Mouse (Mus musculus): ENCODE data around the gene Pfkfb3. TPM values are rescaled to one million over a fixed set of nuclear protein-coding genes. Genes with fewer than 3 reads are reported as not detected.
A peak's percentile ranks its signal among the peaks of the same experiment; 100 is the strongest.

The Pfkfb3 gene
- total RNA-seq, 2 experiments from 2014 or later, result 162 to 232 TPM

DNA sequence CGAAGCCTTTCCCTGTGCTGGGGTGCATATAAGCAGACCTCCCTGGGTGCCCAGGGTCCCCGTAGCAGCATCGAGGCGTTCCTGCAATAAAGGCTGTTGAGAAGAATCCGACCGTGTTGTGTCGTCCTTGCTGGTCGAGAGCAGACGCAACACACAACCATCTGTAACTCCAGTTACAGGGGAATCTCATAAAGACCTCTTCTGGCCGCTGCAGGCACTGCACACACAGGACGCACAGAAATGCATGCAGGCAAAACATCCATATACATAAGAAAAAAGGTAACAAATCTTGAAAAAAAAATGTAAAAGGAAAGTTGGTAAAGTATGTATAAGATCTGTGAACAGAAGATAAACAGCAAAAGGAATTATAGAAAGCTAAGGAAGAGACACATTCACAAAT is 117.5 kb downstream of the Pfkfb3 start:
- DNase-seq (ENCODE audit: low spot score in 2 of 2), result no peak

DNA sequence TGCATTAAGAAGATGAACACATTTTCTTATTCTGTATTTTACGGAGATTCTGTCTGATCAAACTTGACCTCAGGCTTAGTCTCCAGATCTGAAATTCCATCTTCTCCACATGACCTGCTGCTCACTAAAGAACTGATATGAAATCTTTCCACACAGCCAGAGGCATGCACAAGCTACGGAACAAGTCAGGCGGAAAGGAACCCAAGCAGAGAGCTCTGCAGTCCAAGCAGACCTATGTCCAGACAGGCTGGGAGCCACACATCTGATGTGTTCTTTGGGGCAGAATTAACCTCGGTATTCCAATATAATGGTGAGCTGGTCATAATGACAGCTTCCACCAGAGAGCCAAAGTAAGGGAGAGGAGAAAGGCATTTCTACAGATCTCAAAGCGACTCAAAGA is 120.5 kb downstream of the Pfkfb3 start:
- no peak for DNase-seq (ENCODE audit: low spot score in 2 of 2)

DNA sequence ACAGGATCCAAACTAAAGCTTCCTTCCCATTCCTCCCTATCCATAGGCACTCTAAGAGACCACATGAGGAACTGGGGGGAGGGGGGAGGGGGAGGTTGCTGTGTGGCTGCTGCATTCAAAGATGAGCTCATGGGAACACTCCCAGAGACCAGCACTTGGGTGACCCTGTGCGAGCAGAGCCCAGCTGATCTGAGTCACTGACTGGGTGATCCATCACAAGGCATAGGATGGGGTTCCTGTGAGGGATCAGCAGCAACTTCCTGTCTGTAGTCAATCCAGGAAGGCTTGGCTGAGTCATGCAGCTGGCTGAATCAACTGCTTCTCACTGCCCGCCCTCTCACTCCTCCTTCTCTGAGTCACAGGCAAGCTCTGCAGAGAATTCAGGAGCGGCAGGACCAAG is 124.3 kb downstream of the Pfkfb3 start:
- peak; percentile 53 to 68 for DNase-seq (ENCODE audit: low spot score in 2 of 2)

DNA sequence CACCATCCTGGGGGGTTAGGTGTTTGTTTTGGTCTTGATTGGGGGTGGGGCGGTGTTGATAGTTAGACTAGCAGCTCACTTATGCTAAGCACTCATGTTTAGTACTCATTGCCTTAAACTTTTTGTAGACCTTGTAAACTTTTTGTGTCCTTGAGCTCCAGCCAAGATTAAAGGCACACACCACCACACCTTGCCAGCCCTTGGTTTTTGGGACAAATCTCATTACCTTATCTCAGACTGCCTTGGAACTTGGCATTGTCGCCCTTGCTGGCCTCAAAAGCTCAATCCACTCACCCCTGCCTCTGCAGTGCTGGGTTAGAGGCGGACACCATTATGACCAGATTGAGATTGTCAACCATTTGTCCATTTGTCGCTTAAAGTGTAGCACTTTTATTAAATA is 125.3 kb downstream of the Pfkfb3 start:
- no peak for DNase-seq (ENCODE audit: low spot score in 2 of 2)

DNA sequence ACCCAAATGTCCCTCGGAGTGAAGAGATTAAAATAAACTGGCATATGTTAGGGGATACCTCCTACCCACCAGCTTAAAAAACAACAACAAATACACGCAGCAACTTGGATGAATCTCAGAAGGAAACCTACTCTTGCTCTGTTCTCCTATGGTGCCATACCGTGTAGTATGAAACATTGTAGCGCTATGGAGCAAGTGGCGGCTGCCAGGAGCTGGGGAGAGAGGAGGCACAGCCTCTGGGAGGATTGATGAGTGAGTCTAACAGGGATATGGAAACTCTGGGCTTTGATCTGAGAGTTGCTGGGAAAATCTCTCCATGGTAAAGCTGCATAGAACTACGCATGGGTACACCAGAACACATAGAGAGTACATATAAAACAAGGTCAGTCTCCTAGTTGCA is 126.3 kb downstream of the Pfkfb3 start:
- no peak for DNase-seq (ENCODE audit: low spot score in 2 of 2)

DNA sequence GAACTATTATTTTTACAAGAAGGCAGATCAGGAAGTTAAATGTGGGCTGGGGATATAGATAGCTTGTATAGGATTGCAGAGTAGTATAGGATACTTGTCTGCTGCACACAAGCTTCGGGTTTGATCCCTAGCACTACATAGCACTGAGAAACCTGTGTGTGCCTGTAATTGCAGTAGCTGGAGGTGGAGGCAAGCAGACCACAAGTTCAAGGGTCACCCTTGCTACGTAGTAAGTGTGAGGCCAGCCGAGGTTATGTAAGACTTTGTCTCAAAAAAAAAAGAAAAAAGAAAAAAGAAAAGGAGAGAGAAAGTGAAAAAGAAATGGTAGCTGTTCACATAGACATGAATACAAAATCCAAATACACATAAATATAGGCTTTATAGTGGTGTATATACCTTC is 127.5 kb downstream of the Pfkfb3 start:
- no peak for DNase-seq (ENCODE audit: low spot score in 2 of 2)

DNA sequence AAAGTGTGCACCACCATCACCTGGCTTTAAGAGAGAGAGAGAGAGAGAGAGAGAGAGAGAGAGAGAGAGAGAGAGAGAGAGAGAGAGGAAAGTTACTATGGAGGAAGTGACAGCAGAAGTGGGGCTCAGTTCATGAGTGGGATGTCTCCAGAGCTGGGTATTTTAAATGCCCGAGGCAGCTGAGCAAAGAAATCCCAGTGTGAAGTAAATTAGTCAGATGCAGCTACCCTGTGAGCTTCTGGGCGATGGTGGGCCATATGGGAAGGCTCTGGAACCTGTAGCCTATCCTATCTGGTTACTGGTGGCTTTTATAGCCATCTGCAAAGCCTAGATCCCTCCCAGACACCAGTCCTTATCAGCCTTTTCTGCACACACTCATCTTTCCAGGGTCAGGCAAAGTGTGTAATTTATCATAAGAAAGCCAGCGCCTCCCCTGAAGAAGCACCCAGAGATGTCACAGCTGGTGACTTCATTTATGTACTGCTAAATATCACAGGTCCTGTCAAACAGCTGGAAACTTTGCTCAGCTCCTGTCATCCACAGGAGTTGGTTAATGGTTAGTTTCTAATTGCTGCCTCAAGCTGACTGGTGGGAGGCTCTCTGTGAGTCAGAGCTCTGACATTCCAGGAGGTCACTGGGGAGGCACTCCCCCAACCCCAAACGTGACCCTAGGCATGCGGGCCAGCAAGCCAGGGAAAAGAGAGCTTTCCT is 128.3 kb downstream of the Pfkfb3 start:
- DNase-seq (ENCODE audit: low spot score in 2 of 2), result peak in 1 of 2 experiments; percentile 22

DNA sequence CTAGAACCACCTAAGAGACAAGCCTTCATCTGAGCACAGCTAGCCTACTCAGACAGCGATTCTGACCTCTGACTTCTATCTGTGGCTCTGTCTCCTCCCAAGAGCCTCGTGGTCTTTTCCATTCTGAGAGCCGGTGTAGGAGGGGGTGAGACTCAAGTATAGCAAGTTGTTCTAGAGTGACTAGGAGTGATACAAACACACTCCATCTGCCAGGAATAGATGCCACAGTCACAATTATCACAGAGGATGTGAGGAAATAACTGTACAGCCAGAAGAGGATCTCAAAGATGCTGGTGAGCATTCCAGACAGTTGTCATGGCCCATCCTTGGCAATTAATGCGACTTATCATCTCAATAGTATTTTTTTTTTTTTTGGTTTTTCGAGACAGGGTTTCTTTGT is 129.6 kb downstream of the Pfkfb3 start:
- no peak for DNase-seq (ENCODE audit: low spot score in 2 of 2)

DNA sequence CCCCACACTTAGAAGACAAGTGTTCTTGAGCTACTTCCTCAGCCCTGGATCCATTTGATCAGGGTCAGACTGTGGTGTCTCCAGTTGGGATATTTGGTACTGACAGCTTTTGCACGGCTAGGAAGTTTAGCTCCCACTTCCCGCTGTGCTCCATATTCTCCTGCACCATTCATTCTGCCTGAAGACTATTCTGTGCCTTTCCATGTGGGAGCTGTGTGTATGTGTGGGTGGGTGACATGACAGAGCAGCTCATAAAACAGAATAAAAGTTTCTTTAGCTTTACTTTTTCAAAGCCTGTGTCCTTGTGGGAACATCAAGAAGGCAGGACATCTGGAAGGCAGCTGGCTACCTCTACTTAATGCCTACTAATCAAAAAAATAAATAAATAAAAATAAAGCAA is 130.5 kb downstream of the Pfkfb3 start:
- no peak for DNase-seq (ENCODE audit: low spot score in 2 of 2)

DNA sequence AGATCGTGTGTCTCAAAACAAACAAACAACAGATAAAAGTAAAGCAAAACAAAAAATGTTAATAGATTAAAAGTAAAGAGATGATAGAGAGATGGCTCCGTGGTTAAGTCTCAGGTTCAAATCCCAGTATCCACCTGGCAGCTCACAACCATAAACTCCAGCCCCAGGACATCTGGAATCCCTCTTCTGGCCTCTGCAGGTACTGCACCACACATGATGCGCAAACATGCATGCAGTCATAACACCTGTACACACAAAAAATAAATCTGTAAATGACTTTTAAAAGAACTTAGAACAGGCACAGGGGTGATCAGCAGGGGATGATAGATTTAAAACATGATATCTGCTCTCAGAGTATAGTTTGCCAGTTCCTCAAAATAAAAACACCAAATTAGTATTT is 131.5 kb downstream of the Pfkfb3 start:
- DNase-seq (ENCODE audit: low spot score in 2 of 2), result no peak

Other genes starting within 250 kb of the Pfkfb3 start
- gene Rbm17, start 50.1 kb upstream of the Pfkfb3 start, total RNA-seq (2021), result 100 to 1,000 TPM; 105 to 113 TPM
- gene Gm17490, start 72.2 kb upstream of the Pfkfb3 start, total RNA-seq (2021), result not detected
- gene Il2ra, start 88.7 kb upstream of the Pfkfb3 start, total RNA-seq (2021), result under 1 TPM; 0.20 to 0.35 TPM
- gene Il15ra, start 151.2 kb upstream of the Pfkfb3 start, total RNA-seq (2021), result 10 to 100 TPM; 25.0 to 26.0 TPM
- gene Fbh1, start 223.5 kb upstream of the Pfkfb3 start, total RNA-seq (2021), result 10 to 100 TPM; 70.2 to 80.3 TPM
- gene Ankrd16, start 223.8 kb upstream of the Pfkfb3 start, total RNA-seq (2021), result 10 to 100 TPM; 29.2 to 34.9 TPM